Mouse (Mus musculus): ENCODE measurements around the gene Stk19.
"Not testable (repeated sequence)": the region's sequence is repeated elsewhere in the genome, so short reads cannot be mapped to it uniquely, and the experiment has no call there.

Gene Stk19

DNA sequence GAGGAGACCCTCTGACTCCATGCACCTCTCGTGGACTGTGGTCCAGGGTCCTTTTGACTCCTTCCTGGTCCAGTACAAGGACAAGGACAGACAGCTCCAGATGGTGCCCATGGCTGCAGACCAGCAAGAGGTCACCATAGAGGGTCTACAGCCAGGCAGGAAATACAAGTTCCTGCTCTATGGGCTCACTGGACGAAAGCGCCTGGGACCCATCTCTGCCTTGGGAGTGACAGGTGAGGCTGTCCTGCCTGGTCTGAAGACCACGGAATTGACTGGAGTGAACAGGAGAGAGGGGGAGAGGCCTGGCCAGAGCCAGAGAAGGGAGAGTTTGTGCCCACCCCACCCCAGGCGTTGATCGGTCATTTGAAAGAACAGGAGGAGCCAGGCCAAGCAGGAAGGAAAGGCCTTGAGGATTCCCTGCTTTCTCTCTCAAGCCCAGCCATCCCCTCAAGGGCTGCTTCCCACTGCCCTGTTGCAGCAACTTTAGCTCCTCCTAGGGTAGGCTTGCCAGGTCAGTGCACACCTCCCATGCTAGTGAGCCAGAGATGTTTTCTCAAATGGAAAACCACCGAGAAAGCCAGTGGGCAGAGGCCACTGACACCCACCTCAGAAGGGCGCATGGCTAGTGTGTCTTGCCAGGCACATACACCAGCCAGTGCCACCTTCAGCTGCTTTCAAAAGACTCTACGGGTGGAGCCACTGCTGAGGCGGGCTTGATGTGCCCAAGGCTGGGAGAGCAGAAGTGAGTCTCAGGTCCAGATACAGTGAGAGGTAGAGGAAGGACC is 39.3 kb downstream of the Stk19 start:
- not testable (repeated sequence) for DNase-seq (ENCODE audit: low spot score in 2 of 2)

DNA sequence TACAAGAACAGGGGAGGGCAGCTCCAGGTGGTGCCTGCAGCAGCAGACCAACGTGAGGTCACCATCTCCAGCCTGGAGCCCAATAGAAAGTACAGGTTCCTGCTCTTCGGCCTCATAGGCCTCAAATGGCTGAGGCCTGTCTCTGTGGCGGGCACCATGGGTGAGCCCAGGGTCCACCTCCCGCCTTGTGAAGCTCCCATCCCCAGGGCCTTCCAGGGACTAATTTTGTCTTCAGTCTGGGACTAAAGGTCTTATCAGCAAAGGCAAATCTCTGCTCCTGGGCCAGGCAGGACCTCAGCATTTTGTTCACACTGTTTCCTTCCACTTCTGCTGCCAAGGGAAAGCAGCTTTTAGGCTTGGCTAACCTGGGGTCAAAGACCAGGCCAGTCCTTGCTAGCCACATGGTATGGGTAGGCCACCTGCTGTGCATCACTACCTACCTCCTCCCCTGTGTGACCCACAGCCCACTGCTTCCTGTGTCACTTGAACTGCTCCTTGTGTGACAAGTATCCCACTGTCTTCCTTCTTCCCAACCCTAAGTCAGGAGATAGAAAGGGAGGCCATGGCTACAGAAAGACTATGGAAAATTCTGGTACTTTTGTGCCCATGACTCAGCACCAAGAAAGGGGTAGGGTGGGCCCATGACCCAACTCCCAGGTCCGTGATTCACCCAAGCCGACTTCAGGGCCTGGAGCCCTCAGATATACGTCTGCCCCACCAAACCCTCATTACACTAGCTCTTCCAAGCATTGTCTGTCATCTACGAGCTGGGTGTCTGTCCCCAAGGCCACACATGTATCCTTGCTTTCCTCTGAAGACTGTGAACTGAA is 40.2 kb downstream of the Stk19 start:
- no peak for DNase-seq (ENCODE audit: low spot score in 2 of 2)

DNA sequence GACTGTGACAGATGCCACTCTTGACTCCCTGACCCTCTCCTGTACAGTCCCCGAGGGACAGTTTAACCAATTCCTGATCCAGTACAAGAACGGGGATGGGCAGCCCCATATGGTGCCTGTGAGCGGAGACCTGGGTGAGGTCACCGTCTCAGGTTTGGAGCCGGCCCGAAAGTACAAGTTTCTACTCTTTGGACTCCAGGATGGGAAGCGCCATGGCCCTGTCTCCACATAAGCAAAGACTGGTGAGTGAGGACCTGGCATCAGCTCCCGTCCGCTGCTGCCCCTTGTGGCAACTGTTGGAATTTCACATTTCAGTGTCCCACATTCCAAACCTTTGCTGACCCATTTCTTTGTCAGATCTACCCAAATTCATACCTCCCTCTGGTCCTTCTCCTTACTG is 41.1 kb downstream of the Stk19 start:
- peak in 1 of 2 experiments; percentile 45 for DNase-seq (ENCODE audit: low spot score in 2 of 2)

DNA sequence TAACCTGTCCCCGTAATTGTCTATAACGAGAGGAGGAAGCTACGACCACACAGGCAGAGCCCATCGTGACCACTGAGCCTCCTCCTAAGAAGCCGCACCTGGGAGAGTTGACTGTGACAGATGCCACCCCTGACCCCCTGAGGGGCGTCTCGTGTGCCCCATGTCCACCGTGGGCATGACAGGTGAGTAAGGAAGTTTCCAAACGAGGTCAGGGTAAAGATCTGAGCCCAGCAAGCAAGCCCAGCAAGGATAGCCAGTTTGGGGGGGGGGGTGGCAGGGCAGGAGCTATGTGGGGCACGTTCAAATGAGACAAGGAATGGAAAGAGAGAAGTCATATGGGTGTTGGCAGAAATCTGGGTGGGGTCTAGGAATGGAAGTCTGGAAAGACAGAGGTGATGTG is 41.7 kb downstream of the Stk19 start:
- DNase-seq (ENCODE audit: low spot score in 2 of 2) = no peak

DNA sequence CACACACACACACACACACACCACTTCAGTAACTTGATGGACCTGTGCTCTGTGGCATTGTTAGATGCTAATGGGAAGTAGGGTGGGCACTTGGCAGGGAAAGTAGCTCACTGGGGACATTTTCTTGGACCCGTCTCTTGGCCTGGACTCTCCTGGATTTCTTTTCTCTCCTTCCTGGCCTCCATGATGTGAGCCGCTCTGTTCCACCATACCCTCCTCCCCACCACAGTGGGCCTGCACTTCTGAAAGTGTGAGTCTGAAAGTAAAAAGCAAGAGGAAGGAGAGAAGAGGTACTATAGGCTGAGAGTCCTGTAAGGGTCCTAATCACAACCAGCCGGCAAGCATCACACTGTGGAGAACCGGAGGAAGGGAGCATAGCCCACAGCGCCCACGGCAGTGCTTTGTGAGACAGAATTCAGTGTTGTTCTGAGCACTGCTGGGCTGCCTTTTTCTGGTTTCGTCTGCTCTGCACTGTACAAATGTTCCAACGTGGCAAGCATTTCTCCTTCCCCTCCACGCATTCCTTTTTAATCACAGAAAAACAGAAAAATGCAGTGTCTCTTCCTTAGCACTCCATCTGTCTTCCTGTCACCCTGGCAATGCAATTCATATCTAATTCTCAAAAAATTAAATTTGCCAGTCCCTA is 58.9 kb downstream of the Stk19 start:
- peak; percentile 38 to 61 for DNase-seq (ENCODE audit: low spot score in 2 of 2)

Measured in right cerebral cortex, postnatal 10 days (tissue).